Mouse (Mus musculus) cerebellum, postnatal 25 days (tissue): ENCODE measurements at regions not wholly inside any gene's neighbourhood (a gene's known extent, or its start where the extent isn't known, plus 50 kb on each side); places are given as distances from the start of the nearest gene placed in this dataset.

Experiments used
- DNase-seq, 2 experiments: peaks; one replicate each; pipeline ENCODE4 v3.0.0; 2021; ENCODE audit warnings: mixed read lengths in 2 of 2

GRCm38 (mm10) chr12:68500794-68501193 is 658.2 kb downstream of the Rps29 start:
- peak in 1 of 2 experiments; percentile 6 for DNase-seq

- no peak for DNase-seq
These were observed 696.0 kb downstream of the Rps29 start for GRCm38 (mm10) chr12:68463032-68463431.

GRCm38 (mm10) chr12:68458196-68458595 is 700.8 kb downstream of the Rps29 start:
- peak in 1 of 2 experiments; percentile 6 for DNase-seq

GRCm38 (mm10) chr12:68426601-68427000 is 732.4 kb downstream of the Rps29 start:
- no peak for DNase-seq

- no peak for DNase-seq
These were observed 734.0 kb downstream of the Rps29 start for GRCm38 (mm10) chr12:68425006-68425405.
